Mouse (Mus musculus) kidney, adult 18-20 months (tissue): ENCODE measurements around the gene Hcfc1r1.

Source experiments
- DNase-seq: peaks from one replicate; pipeline ENCODE4 v3.0.0; 2021

Gene Hcfc1r1

DNA sequence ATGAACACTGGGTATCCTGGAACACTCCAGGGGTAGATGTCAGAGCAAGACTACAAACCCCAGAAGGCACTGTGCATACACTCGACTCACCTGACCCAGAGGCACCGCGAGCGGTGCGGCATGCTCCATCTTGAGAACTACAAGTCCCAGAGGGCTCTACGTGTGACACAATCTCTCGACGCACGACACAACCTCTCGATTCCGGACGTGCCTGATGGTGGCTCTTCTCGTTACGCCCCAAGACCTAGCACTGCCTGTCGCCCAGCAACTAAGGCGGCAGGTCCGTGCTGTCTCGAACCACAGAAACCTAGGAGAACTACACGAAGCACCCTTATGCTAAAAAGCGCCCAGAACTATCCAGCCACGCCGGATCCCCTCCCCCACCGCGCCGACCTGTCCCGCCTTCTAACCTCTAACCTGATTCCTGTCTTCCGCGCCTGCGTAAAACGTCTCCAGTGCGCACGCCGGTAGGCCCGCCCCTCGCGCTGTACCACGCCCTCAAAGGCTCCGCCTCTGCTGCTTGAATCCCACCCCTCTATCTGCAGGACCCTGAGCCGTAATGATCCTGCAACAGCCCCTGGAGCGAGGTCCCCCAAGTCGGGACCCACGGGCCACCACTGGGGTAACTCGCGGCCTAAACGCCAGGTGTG, at the start of gene Hcfc1r1, which contains the start of gene Thoc6:
Gene Hcfc1r1, plus strand, starts transcription at position 173 of the 650 bp plus-strand sequence.
Gene Thoc6, minus strand, starts transcription at position 459 of the 650 bp plus-strand sequence.
- DNase-seq: peak; percentile 97

GRCm38 (mm10) chr17:23627813-23628212, 45.6 kb upstream of the Hcfc1r1 start:
- DNase-seq: no peak

DNA sequence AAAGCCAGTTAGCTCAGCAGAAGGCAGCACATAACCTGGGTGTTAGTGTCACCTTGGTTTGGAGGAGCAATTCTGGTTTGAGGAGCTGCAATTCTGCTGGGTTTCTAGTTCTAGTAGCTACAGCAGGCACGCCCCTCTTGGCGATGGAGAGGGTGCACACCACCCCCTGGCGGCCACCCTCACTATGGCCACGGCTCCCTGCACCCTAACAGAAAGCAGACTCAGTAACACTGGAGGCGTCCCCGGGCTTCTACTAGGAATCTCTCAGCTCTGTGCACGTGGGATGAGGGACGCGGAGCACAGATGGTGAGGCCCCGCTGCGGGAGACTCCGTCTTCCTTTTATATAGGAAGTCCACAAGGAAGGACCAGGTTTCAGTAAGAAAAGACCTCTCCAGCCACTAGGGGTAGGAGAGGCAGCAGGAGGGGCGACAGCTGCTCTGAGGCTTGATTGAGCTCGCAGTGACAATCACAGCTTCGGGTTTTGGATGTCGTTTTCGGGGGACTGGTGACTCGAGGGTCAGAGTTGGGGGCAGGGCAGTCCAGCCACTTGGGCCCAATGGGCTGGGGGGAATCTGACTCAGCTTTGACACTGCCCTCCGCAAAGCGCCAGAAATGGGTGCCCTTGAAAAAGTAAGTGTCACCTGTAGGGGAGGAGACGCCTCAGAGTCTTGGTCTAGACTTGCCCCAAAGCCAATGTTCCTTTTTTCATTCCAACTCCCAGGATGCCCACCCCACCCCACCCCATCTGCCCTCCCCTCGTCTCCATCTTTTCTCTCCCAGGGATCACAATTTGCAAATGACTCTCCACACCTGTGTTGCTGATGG, 43.0 kb upstream of the Hcfc1r1 start:
- peak; percentile 76 for DNase-seq

DNA sequence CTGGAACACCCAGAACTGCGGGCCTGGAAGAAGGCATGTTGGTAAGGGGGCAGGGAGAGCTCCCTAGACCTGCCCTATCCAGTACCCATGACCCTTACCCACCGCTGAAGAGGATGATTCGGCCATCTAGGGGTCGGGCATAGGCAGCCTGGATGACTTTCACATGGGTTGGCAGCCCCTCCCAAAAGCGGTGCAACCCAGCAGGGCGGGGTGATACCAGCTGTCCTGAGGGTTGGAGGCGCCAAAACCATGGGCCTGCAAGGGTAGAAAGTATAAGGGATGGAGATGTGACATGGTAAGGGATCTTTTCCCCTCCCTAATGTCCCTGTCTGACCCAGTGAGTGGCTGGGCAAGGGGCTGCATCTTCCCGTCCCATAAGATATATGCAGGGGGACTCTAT, 42.2 kb upstream of the Hcfc1r1 start:
- DNase-seq: no peak

DNA sequence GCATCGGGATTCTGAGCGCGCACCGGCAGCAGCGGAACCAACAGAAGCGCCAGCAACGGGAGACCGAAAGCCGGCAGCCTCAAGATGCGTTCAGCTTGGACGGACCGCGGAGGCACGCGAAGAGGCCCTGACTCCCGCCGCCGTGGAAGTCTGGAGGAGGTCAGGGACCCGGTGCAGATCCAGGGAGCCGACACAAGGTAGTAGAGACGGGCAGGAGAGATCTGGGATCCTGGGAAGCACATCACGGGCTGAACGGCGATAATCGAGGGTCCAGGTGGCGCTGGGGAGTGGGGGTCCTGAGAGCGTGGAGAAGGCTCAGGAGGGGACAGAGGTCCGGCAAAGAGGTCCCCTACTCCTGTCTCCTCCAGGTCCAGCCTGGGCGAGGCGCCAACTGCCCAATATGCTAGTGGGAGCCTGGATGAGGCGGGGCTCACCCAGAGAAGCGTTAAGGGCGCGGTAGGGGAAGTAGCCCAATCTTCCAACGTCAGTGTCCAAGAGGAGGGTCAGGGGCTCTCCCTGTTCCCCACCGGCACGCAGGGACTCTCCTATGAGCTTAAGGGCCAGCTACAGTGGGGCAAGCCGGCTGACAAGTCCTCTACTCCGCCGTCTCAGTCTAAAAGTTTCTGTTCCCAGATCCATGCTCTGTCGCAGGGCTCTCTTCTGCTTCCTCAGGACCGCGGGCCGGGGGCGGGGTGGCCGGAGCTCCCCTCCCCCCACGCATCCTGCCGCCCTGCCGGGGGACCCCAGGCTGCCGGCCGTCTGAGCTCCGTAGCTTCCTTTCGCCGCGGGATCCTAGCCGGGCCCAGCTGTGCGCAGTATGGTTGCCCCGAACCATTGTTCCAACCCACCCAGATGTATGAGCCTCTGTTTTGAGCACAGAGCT, 28.5 kb upstream of the Hcfc1r1 start, which contains the start of gene Mmp25:
Gene Mmp25, minus strand, starts transcription at position 665 of the 883 bp plus-strand sequence.
- no peak for DNase-seq

DNA sequence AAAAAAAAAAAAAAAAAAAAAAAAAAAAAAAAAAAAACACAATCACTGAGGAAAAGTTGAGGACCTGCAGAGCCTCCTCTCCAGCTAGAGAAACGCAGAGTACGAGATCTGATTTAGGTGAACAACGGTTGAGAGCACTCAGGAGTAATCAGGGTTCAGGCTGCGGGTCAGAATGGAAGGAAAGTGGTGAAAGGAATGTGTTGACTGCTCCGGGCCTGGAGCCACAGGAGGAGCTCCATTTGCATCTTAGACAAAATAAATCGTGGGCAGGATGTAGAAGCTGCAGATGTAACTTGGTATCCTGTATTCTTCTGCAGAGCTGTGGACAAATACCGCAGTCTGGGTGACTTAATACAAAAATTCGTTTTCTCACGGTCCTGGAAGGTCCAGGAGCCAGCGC, 27.5 kb upstream of the Hcfc1r1 start:
- DNase-seq: no peak

GRCm38 (mm10) chr17:23651363-23651762, 22.0 kb upstream of the Hcfc1r1 start:
- no peak for DNase-seq

- no peak for DNase-seq
Observed at GRCm38 (mm10) chr17:23653324-23653723, 20.1 kb upstream of the Hcfc1r1 start.

GRCm38 (mm10) chr17:23654001-23654400, 19.4 kb upstream of the Hcfc1r1 start:
- no peak for DNase-seq

GRCm38 (mm10) chr17:23654410-23654809, 19.0 kb upstream of the Hcfc1r1 start:
- no peak for DNase-seq

- no peak for DNase-seq
Observed at GRCm38 (mm10) chr17:23658450-23658849, 14.9 kb upstream of the Hcfc1r1 start.

GRCm38 (mm10) chr17:23660117-23660875, 13.1 kb upstream of the Hcfc1r1 start, which contains the start of gene Bicdl2:
TSS of gene Bicdl2 (plus strand) at chr17:23660506.
- DNase-seq: peak; percentile 89

DNA sequence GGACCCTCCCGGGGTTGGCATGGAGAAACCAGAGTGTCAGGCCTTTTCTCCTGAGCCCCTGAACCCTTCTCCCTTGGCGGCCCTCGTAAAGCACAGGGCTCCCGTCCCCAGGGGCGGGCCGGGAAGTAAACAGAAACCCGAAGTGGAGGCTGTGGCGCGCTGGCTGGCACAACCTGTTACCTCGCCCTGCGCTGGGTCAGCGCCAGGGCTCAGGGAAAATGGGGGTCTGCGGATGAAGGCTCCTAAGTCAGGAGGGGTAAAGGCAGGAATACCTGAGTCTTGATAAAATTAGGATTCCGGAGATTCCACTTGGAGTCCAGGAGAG, 12.6 kb upstream of the Hcfc1r1 start:
- peak; percentile 32 for DNase-seq

- DNase-seq: peak; percentile 46
Observed at GRCm38 (mm10) chr17:23661526-23661925, 11.9 kb upstream of the Hcfc1r1 start.

- peak; percentile 25 for DNase-seq
Observed at GRCm38 (mm10) chr17:23664556-23665021, 8.8 kb upstream of the Hcfc1r1 start.

GRCm38 (mm10) chr17:23665511-23665910, 7.9 kb upstream of the Hcfc1r1 start:
- no peak for DNase-seq

DNA sequence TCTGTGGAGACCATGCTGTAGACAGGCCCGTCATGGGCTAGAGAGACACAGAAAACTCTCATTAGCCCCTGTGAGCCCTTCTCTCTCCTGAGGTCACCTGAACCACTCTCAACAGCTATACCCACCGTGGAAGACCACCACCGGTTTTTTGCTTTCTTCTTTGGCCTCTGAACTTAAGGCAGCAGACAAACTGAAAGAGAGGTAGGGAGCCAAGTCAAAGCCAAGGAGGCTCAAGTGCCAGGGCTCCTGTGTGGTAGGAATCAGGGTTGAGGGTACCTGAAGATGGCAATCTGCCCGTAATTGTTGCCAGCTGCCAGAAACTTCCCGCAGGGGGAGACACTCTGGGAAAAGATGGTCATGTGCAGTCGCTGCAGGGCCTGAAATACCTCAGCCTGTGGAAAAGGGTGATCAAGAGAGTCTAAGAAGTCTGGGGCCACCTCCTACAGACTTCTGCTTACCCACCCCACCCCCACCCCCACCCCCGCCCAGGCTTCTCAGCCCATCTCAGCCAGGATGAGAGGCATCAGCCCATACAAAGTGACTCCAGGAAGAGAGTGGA, 2.8 kb upstream of the Hcfc1r1 start:
- DNase-seq: no peak

DNA sequence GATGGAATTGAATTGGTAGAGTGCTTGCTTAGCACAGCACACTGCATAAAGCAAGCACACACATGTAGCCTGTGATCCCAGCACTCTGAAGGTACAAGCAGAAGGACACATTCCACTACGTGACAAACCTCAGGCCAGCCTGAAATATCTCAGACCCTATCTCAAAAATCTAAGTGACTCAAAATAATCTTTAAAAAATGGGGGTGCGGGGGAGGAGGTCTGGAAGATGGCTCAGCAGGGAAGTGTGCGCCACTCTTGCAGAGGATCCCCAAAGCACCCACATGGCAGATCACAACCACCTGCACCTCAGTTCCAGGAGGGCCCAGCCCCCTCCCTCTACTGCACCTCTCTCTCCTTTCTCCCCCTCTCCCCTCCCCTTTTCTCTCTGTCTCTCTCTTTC, 1.9 kb upstream of the Hcfc1r1 start:
- no peak for DNase-seq

DNA sequence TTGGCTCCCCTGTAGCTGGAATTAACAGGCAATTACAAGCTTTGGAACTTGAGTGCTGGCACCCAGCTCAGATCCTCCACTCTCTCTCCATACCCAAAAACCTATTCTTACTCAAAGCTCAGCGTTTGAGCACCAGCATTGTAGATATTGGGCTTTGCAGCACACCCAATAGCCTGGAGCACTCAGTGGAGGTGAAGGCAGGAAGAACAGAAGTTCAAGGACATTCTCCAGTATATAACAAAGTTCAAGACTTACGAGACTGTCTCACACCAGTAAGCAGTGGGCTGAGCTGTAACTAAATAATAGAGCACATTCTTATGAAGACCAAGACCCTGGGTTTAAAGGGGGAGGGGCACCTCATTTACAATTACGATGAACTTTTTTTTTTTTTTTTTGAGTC, 635 bp upstream of the Hcfc1r1 start:
- no peak for DNase-seq

DNA sequence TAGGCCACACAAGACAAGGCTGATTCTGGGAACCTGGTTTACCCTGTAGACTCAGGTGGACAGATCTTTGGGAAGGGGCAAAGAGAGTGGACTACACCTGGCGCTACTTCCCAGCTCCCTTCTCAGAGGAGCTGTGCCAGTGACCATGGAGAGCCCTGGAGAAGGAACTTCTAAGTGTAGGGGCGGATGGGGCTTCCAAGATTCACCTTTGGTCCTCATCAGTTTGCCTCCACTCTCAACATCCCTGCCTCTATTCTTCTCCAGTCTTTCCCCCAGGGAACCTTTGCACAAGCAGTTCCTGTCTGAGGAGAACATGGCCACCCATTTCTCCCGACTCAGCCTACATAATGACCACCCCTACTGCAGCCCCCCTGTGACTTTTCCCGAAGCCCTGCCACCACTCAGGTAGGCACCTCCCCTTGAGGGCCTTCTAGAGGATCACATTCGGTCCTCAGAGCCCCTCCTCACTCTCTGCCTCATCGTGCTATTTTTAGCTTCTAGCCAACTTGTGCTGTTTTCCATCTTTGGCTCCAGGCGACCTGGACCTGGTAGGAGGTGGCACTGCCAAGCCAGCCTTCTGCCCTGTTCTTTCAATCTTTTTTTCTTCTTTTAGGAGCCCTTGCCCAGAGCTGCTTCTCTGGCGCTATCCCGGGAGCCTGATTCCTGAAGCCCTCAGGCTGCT, 1.0 kb downstream of the Hcfc1r1 start:
- peak; percentile 39 for DNase-seq

GRCm38 (mm10) chr17:23675127-23675526, 1.7 kb downstream of the Hcfc1r1 start:
- peak; percentile 20 for DNase-seq
